Mouse (Mus musculus): ENCODE measurements around the gene Gm28168. TPM values are rescaled to one million over a fixed set of nuclear protein-coding genes. Genes with fewer than 3 reads are reported as not detected.

Gene Gm28168
- polyA plus RNA-seq (2015; fragmentation: Illumina TruSeq; extraction: RNeasy Lipid Tissue Mini Kit (QIAGEN cat#74804); ENCODE audit: insufficient read depth, low read depth, low replicate concordance) = not detected

GRCm38 (mm10) chr1:117927715-117928114 lies at the start of gene Gm28168:
Gene Gm28168, plus strand, starts transcription at chr1:117928015.

DNA sequence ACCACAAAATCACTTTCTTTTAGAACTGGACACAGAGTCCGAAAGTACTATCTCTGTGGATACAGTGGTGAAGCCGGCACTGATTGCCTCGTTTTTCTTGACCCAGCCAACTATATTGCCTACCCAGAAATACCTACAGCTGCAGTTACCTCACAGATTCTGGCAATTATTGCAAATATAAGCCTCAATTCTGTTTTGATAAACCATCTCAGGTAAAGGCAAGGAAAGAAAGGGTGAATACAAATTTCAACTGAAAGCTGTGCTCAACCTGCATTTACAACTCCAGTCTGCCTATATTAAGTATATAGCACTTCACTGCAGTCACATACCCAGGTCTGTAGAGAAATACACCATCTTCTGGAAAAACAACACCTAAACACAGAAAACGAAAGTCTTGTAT lies 37.8 kb downstream of the Gm28168 start, which contains the start of gene Gm7145:
Gene Gm7145, plus strand, starts transcription at position 301 of the 400 bp plus-strand sequence.

Other genes starting within 250 kb of the Gm28168 start
- not detected for gene Gm28363, start 230.9 kb upstream of the Gm28168 start, polyA plus RNA-seq (2015; fragmentation: Illumina TruSeq; extraction: RNeasy Lipid Tissue Mini Kit (QIAGEN cat#74804); ENCODE audit: insufficient read depth, low read depth, low replicate concordance)
- gene B020011L13Rik, start 146.9 kb upstream of the Gm28168 start, polyA plus RNA-seq (2015; fragmentation: Illumina TruSeq; extraction: RNeasy Lipid Tissue Mini Kit (QIAGEN cat#74804); ENCODE audit: insufficient read depth, low read depth, low replicate concordance) = not detected
- gene Gm28360, start 97.9 kb upstream of the Gm28168 start, polyA plus RNA-seq (2015; fragmentation: Illumina TruSeq; extraction: RNeasy Lipid Tissue Mini Kit (QIAGEN cat#74804); ENCODE audit: insufficient read depth, low read depth, low replicate concordance) = not detected
- not detected for gene Gm7145, start 37.9 kb downstream of the Gm28168 start, polyA plus RNA-seq (2015; fragmentation: Illumina TruSeq; extraction: RNeasy Lipid Tissue Mini Kit (QIAGEN cat#74804); ENCODE audit: insufficient read depth, low read depth, low replicate concordance)
- not detected for gene Gm29106, start 248.5 kb downstream of the Gm28168 start, polyA plus RNA-seq (2015; fragmentation: Illumina TruSeq; extraction: RNeasy Lipid Tissue Mini Kit (QIAGEN cat#74804); ENCODE audit: insufficient read depth, low read depth, low replicate concordance)

All from pancreas, adult 10 weeks (tissue).